Mouse (Mus musculus): Measurements from ENCODE around the gene Mcpt8.
"Not testable (repeated sequence)": the region's sequence is repeated elsewhere in the genome, so short reads cannot be mapped to it uniquely, and the experiment has no call there.

The Mcpt8 gene

DNA sequence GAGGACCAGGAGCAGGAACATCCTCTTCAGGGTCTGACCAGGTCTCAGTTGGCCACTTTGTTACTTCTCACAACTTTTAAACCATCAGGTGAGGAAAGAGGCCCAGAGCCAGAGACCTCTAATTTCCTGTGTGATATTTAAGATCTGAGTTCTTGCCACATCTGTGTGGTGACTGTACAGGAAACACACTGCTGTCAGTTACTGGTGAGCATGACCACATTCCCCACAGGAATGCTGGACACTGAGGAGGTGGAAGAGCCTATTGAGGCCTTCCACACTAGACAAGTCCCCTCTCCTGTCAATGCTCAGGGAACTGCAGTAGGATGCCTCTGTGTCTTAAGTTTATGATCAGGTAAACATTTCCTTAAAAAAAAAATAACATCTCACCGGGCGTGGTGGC lies at the start of gene Mcpt8:
Gene Mcpt8, minus strand, starts transcription at position 107 of the 400 bp plus-strand sequence.
- DNase-seq, result no peak

DNA sequence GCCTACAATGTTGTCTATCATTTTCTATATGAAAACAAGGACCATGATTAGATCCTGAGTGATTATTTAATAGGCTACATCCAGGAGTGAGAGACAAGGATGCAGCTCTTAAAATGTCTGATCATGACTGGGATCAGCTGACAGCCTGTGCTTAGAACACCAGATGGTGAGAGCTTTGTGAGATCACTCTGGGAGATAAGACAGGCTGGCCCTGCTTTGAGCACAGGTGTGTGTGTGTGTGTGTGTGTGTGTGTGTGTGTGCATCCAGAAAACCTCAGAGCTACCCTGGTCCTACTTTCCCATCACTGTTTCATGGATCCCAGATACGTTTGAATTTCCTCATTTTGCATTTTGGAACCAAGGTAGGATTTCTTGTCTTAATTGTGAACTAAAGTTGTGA lies 48.6 kb upstream of the Mcpt8 start:
- not testable (repeated sequence) for DNase-seq

DNA sequence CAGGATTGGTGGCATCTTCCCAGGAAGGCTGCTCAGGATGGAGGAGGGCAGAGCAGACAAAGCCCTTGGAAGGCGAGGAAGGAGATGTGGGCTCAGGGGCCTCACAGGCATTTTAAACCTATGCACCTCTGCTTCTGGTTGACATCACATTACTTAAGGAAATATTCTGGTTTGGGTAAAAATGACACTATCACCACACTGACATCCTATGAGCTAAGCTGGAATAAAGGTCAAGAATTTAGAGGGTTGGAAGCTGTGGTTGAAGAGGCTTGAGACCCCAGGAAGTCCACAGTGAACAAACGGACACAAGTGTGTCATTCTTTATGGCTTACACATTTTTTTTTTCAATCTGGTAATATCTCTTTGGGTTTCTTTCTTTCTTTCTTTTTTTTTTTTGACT lies 47.4 kb upstream of the Mcpt8 start, which contains the start of gene Gzmd:
Gene Gzmd, minus strand, starts transcription at position 101 of the 400 bp plus-strand sequence.
- DNase-seq, result not testable (repeated sequence)

DNA sequence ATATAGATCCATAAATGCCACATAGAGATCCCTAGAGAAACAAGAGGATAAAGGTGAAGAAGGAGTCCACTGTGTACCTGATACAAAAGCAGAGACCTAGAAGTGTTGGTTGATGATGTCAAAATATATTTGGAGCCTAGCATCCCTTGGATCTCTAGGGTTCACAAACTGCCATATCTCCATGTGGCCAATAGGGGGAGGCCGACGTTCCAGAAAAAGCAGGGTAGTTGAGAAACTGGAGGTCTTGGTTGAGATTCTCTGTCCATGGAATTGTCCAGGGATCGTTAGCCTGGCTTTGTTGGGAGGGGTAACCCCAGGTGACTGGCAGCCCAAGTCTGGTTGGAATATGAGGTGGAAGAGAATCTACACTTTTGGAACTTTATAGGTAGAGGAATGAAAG lies 43.3 kb upstream of the Mcpt8 start:
- DNase-seq, result no peak

DNA sequence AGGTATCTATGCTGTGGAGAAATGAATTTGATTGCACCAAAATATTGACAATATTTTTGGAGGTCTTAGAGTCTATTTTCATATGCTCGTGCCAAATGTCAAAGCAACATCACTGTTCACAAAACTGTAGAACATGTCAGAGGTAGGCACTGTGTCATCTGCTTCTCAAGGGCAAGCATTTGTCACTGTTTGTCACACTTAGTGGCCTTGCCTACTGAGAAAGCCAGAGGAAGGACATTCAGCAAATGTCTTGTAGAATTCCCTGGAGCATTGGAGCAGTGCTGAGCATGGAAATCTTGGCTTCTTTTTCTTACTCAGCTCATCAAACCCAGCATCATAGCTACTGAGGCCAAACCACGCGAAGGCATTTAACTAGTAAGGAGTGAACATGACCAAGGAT lies 38.4 kb upstream of the Mcpt8 start:
- no peak for DNase-seq

DNA sequence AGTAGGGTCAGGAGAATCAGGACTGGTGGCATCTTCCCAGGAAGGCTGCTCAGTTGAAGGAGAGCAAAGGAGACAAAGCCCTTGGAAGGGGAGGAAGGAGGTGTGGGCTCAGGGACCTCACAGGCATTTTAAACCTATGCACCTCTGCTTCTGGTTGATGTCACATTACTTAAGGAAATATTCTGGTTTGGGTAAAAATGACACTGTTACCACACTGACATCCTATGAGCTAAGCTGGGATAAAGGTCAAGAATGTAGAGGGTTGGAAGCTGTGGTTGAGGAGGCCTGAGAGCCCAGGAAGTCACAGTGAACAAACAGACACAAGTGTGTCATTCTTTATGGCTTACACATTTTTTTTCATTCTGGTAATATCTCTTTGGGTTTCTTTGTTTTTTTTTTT lies 35.5 kb upstream of the Mcpt8 start, which contains the start of gene Gzme:
Gene Gzme, minus strand, starts transcription at position 101 of the 400 bp plus-strand sequence.
- no peak for DNase-seq

DNA sequence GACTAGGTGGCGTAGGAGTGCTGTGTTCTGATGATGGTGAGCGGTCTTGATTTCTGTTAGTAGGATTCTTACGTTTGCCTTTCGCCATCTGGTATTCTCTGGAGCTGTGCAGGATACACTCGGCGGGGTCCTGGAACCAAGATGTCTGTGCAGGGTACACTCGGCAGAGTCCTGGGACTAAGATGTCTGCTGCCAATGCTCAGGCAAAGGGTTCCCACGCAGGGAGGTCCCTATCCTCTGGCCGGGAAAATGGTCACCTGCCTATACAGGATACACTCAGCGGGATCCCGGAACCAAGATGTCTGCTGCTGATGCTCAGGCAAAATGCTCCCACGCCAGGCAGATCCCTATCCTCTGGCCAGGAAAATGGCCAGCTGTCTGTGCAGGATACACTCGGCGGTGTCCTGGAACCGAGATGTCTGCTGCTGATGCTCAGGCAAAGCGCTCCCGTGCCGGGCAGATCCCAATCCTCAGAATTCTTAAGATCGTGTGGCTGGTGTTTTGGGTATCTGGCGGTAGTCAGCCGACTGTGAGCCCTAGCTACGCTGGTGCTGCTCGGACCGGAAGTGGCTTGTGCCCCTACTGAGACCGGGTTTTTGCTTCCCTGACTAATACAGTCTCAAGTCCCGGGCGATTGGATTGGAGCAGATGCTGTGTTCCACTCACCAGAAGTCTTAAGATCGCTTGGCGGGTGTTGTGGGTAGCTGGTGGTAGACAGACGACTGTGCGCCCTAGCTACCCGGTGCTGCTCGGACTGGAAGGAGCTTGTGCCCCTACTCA lies 30.6 kb upstream of the Mcpt8 start:
- not testable (repeated sequence) for DNase-seq

DNA sequence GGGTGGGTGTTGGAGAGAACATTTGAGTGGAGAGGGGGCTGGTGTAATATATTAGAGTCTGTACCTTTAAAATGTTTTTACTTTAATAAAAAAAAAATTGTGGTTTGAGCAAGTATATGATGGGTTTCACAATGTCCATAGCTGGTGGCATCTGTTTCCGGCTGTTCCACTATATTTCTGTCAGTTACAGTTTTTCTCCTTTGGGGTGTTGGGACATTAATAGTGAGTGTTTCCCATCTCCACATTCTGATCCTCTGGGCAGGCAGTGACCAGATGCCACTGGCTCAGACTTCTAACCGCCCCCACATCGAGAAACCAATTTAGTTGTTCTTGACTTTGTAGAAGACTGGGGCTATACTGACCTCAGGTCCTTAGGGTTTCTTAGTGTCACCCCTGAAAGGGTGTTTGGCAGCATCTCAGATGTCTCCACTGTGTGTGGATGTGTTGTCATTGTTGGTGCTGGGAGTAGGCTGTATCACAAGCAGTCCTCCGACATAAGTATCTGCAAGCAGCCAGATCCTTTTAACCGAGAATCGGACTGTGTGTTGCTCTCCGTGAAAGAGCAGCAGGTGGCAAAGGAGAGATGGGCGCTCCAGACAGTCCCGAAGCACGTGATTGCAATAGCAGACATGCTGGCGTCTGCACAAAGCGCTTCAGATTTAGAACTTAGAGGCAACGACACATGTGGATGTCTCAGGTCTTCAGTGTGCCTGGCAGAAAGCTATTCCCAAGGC lies 20.5 kb upstream of the Mcpt8 start:
- DNase-seq, result no peak

DNA sequence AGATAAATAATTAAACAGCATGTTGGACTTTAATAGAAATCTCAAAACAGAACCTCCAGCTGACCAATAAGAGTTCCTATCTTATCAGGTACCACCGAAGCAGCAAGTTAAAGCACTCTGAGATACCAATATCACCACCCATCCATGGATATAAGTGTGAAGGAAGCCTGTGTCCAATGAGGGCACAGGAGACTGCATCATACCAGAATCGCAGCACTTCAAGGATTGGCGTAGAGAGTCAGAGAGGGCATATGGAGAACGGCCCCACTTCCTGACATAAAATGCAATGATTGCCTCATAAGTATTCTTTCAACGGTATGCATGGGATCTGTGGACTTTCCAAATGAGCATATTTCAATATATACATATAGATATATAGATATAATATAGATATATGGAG lies 19.9 kb upstream of the Mcpt8 start:
- no peak for DNase-seq

DNA sequence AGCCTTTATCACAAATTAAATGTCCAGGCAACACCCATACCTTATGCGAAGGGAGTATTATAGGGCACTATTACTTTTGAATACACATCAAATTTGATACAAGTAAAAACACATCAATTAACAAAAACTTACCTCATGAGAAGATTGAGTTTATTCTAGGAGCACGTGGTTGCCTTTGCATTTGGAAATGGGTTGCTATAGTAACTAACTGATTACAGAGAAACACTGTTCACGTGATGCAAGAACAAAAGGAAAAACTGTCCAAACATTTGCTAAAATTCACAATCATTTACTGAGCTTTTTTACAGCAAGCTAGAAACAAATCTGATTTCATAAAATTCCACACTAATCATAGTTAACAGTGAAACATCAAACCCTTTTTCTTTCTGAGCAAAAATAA lies 18.4 kb upstream of the Mcpt8 start:
- DNase-seq, result no peak

DNA sequence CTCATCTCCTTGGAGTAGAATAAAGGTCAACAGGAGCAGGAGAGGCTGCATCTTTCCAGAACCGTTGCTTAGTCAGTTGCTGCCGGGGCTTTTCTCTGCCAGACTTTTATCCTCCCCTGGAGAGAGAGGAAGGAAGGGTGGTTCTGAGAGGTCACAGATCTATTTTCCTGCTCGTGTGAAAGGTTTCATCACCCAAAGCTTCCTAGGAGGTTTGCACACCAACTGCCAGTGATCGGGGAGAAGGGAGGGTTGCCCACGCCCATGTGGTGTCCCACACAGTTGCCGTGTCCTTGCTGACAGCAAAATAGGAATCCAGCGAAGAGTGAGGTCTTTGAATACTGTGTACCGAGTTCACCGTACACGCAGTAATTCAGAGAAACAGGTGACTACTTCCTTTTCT lies 17.3 kb upstream of the Mcpt8 start, which contains the start of gene Ctsg:
Gene Ctsg, minus strand, starts transcription at position 189 of the 400 bp plus-strand sequence.
- DNase-seq, result no peak

DNA sequence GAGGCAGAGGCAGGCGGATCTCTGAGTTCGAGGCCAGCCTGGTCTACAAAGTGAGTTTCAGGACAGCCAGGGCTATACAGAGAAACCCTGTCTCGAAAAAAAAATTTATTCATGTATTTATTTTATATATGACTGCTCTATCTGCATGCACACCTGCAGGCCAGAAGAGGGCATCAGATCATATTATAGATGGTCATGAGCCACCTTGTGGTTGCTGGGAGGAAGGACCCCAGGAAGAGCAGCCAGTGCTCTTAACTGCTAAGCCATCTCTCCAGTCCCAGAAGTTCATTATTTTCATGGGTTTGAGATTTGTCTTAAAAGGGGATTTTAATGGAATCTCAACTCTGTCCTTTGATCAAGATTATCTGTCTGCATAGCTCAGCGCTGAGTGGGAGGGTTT lies 13.9 kb upstream of the Mcpt8 start:
- DNase-seq, result peak; percentile 32

DNA sequence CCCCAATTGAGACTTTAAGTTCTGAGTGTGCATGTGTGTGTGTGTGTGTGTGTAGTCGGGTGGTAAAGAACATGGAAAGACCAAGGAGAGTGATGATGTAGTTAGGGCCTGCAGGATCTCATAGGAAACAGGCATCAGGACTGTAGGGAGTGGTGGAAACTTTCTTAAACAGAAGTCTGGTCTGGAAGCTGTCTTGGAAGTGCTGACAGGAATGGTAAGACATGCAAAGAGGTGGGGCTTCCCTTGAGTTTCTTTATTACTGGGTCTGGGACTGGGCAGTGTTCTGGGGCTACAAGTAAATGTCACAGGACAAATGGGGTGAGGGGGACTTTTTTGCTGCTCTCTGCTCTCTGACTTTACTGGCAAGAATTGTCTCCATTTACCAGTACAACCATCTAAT lies 12.5 kb upstream of the Mcpt8 start:
- DNase-seq, result no peak

DNA sequence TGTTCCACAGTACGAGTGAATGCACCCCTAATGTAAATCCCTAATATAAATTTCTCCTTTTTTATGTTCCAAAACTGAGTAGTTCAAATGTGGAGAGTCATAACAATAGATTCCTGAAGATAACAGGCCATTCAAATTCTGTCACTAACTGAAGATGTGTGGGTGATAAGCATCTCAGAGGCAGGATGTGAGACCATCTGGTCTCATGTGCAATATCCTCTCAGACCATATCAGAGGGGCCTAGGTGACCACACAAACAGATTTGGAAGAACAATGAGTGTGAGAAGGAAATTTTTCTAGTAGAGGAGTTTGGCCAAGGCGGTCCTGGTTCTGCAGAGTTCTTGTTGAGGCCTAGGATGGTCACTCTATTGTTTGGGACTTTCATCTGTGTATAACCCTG lies 8.3 kb upstream of the Mcpt8 start:
- no peak for DNase-seq

DNA sequence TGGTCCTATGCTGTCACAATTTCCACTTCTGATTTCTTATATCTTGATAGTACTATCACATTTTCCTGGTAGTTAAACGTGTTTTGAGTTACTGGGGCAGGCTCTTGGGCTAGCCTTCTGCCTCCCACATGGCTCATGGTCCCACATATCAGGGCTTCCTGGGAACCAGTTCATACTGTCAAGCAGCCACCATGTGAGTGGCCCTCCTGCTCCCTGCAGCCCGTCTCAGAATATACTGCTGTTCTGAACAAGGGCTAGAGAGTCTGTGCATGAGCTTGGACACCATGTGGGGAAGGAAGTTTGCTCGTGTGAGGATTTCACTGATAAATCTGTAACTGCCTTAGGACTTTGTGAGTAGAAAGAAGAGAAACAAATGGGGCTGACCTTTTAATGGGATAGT lies 1.6 kb upstream of the Mcpt8 start:
- DNase-seq, result no peak

DNA sequence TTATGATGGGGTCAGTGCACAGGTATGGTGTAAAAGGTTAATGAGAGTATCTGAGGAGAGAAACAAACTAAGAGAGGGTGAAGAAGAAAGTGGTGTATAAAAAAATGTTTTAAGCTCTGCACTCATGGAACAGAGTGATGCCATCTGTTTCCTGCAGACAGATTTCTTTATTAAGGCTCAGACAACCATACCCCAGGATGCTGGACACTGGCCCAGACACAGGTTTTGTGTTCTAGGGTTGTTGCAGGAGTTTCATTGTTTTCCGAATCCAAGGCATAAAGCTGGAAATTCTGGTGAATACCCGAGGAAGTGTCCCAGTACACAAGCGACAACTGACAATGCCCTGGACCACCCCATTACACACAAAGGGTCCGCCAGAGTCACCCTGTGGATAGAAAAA lies 3.1 kb downstream of the Mcpt8 start:
- DNase-seq, result no peak

DNA sequence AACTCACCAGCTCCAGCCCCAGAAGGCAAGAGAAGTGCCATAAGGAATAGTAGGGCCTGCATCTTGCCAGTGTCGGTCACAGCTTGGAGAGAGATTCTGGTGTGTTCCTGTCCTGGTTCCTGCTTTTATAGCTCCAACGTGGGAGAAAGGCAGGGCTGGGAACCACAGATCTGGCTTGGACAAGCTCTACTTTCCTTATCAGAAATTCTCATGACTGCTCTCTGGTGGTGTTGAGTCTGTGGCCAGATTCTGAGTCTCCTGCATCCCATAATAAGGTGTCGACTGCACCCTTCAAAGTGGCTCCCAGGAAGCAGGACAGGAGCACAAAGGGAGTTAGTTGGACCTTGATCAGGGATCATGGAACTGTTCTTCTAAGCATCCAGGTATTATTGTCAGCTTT lies 22.9 kb downstream of the Mcpt8 start, which contains the start of gene Mcpt4:
Gene Mcpt4, minus strand, starts transcription at position 101 of the 400 bp plus-strand sequence.
- DNase-seq, result not testable (repeated sequence)

DNA sequence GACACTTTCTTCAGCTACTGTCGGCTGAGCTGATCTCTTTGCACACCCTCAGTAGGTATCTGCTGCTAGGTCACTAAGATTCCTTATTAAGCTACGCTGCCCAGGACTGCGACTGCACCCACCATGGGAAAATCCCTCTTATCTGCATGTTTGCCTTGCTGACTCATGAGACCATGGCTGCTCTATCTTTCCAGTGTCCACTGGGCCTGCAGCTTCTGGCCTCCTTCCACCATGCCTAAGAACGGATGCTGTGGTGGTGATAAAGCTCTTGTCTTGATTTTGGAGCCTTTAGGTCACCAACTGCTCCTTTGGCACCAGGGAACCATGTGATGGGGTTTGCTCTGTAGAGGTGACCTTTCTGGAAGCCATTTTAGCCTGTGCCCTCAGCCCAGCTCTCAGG lies 27.4 kb downstream of the Mcpt8 start:
- DNase-seq, result no peak

DNA sequence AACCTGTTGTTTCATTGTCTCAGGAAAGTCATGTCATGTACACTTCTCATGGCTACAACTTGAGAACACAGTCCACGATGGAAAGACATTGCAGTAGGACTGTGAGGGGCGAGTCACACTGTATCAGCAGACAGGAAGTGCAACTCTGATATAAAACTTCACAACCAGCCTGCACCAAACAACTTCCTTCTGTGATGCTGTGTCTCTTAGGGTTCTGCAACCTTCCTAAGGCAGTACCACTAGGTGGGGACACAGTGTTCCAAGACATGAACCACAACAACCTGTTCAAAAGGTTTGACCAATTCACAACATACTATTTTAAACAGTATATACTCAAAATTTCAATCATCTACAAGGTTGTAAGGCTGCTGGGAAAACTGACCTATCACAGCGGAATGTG lies 29.7 kb downstream of the Mcpt8 start:
- DNase-seq, result no peak

DNA sequence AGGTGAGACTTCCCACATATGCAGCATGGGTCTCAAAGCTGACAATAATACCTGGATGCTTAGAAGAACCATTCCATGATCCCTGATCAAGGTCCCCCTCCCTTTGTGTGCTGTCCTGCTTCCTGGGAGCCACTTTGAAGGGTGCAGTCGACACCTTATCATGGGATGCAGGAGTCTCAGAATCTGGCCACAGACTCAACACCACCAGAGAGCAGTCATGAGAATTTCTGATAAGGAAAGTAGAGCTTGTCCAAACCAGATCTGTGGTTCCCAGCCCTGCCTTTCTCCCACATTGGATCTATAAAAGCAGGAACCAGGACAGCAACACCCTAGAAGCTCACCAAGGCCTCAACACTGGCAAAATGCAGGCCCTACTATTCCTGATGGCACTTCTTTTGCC lies 43.3 kb downstream of the Mcpt8 start, which contains the start of gene Mcpt2:
Gene Mcpt2, plus strand, starts transcription at position 250 of the 400 bp plus-strand sequence.
- DNase-seq, result not testable (repeated sequence)

DNA sequence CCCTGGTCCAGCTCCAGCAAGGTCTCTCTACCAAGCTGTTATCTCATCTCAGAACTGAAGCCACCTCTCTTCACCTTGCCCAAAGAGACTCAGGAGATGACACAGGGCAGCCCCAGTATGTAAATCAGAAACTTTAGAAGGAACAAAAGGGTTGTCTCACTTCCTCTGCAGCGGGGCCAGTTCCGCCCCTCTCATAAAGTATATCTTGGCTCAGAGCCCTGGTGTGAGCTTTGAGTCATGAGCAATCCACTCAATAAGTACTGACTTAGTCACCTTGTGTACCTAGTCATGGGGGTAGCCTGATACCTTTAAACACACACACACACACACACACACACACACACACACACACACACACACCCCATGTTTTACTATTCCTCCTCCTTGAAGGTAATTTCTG lies 50.6 kb downstream of the Mcpt8 start:
- DNase-seq, result no peak

Measured in thymus, postnatal 14 days (tissue).